ENCODE assay signal across 8 mouse cellular contexts in the genomic region with DNA sequence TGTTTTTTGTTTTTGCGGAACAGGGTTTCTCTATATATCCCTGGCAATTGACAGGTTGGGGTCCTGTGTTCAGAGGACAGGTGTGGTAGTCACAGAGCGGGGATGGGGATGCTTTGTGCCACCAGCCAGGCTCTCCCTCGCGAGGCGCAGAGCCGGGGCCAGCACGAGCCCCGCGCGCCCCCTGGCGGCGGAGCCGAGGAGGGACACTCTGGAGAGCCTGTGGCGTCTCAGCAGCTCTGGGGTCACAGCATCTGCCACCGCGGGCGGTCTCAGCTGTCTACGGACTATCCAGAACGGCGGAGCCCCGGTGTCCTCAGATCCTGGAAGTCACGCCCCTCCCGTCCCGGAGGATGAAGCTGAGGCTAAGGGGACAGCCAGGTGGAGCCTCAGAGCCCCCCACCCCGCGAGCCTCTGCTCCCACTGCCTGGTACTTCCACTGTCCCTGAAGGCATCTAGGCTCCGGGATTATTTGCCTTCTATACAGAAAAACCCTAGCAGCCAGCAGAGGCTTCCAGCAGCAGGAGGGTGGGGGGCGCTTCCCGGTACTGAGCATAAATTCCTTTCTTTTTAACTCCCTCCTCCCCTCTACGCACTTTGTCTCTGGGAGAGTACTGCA.
DNase-seq lines count a peak whose midpoint lies in the region; ATAC-seq lines count a peak whose summit lies in the region.

No protein-coding gene starts in this region.

- peak overlapping the region; percentile 45; the same call in 1 of the 2 replicates for H3K9ac ChIP-seq in intestine, embryonic 16.5 days (ENCODE audit: low read depth, low read length)
- no peak overlapping the region for H3K9ac ChIP-seq in limb, embryonic 11.5 days (ENCODE audit: low read length)
- H3K9ac ChIP-seq in midbrain, embryonic 13.5 days (replicated peaks): peak overlapping the region; percentile 34; the same call in 1 of the 2 replicates

- H3K4me1 ChIP-seq in intestine, embryonic 16.5 days (ENCODE audit: control insufficient read depth, insufficient read depth, low read length): peaks cover 3% of the 10 kb centered on the region; the same call in 1 of the 2 replicates
- no peaks in the 10 kb centered on the region for H3K4me1 ChIP-seq in limb, embryonic 11.5 days (ENCODE audit: control insufficient read depth, insufficient read depth, low read length)
- peaks cover 4% of the 10 kb centered on the region for H3K4me1 ChIP-seq in midbrain, embryonic 13.5 days (replicated peaks)

- ATAC-seq in granulocyte monocyte progenitor cell, adult 5-6 weeks (replicated peaks; ENCODE audit: poor library complexity, severe bottlenecking): peak; percentile 97
- ATAC-seq in intestine, embryonic 16.5 days: peak; percentile 84
- peak; percentile 55; the same call in 1 of the 2 replicates for ATAC-seq in limb, embryonic 11.5 days (ENCODE audit: insufficient number of reproducible peaks, low FRiP score, low TSS enrichment, low read depth)
- ATAC-seq in midbrain, embryonic 13.5 days: peak; percentile 86

- DNase-seq in 3T3-L1 (ENCODE audit: low read depth, low spot score): peak; percentile 71
- peak; percentile 37 for DNase-seq in adrenal gland, adult 8-10 months
- peak; percentile 82 for DNase-seq in embryo, embryonic 9.5 days (ENCODE audit: extremely low spot score)
- DNase-seq in limb, embryonic 11.5 days (ENCODE audit: low spot score): peak; percentile 85
- DNase-seq in spleen, adult 12 weeks (ENCODE audit: low spot score): peak; percentile 69

- 7% methylated on average over 30 of the region's 30 CpGs for WGBS in intestine, embryonic 16.5 days
- WGBS in limb, embryonic 11.5 days: 7% methylated on average over 26 of the region's 30 CpGs
- WGBS in midbrain, embryonic 13.5 days: 5% methylated on average over 30 of the region's 30 CpGs

- H3K4me3 ChIP-seq in intestine, embryonic 16.5 days (ENCODE audit: low read length): peak overlapping the region; percentile 31
- H3K4me3 ChIP-seq in limb, embryonic 11.5 days (ENCODE audit: low read depth, low read length): no peak overlapping the region
- peak overlapping the region; percentile 25 for H3K4me3 ChIP-seq in midbrain, embryonic 13.5 days (replicated peaks)

- no peaks in the 10 kb centered on the region for H3K27me3 ChIP-seq in intestine, embryonic 16.5 days (replicated peaks; ENCODE audit: control insufficient read depth, insufficient read depth, low read length)
- no peaks in the 10 kb centered on the region for H3K27me3 ChIP-seq in limb, embryonic 11.5 days (ENCODE audit: control insufficient read depth, insufficient read depth, low read length)
- H3K27me3 ChIP-seq in midbrain, embryonic 13.5 days: no peaks in the 10 kb centered on the region

- H3K27ac ChIP-seq in intestine, embryonic 16.5 days (ENCODE audit: low read length): no peak overlapping the region
- no peak overlapping the region for H3K27ac ChIP-seq in limb, embryonic 11.5 days (replicated peaks; ENCODE audit: low read depth, low read length)
- H3K27ac ChIP-seq in midbrain, embryonic 13.5 days: no peak overlapping the region

- H3K36me3 ChIP-seq in intestine, embryonic 16.5 days (ENCODE audit: control insufficient read depth, insufficient read depth, low read length): no peaks in the 10 kb centered on the region
- no peaks in the 10 kb centered on the region for H3K36me3 ChIP-seq in limb, embryonic 11.5 days (ENCODE audit: control insufficient read depth, insufficient read depth, low read length)
- H3K36me3 ChIP-seq in midbrain, embryonic 13.5 days: no peaks in the 10 kb centered on the region

- peak overlapping the region; percentile 56 for H3K4me2 ChIP-seq in intestine, embryonic 16.5 days (ENCODE audit: low read depth, low read length)
- H3K4me2 ChIP-seq in limb, embryonic 11.5 days (ENCODE audit: low read depth, severe bottlenecking): peak overlapping the region; percentile 43
- peak overlapping the region; percentile 52 for H3K4me2 ChIP-seq in midbrain, embryonic 13.5 days (replicated peaks)

- no peaks in the 10 kb centered on the region for H3K9me3 ChIP-seq in intestine, embryonic 16.5 days (ENCODE audit: control insufficient read depth, low read length)
- H3K9me3 ChIP-seq in limb, embryonic 11.5 days (ENCODE audit: control insufficient read depth, low read length): no peaks in the 10 kb centered on the region
- no peaks in the 10 kb centered on the region for H3K9me3 ChIP-seq in midbrain, embryonic 13.5 days
